Mouse (Mus musculus) megakaryocyte, adult 5-6 weeks (primary cell): ENCODE measurements around the gene Gm21900. TPM values are rescaled to one million over a fixed set of nuclear protein-coding genes. Genes with fewer than 3 reads are reported as not detected.
"Not testable (repeated sequence)": the region's sequence is repeated elsewhere in the genome, so short reads cannot be mapped to it uniquely, and the experiment has no call there.

Experiments used
- ATAC-seq: 2 replicates; pipeline ENCODE4 v1.8.0; 2016; ENCODE audit warnings: mild to moderate bottlenecking, inconsistent platforms; ENCODE audit not compliant: poor library complexity, severe bottlenecking
- total RNA-seq, 2 experiments: library from RNA; stranded (forward) in 1 of 2; stranded (reverse) in 1 of 2; fragments of 153-499, 151-499 nt in 1 of 2; fragments of 221-1000, 200-1000 nt in 1 of 2; gene quantifications; 2 replicates each; pipeline versions ENCODE4 v1.2.3 to v1.2.4; 2015 to 2017

The Gm21900 gene
- total RNA-seq (2015) = not detected in 2 replicates
- not detected in 2 replicates for total RNA-seq (2017)

GRCm38 (mm10) chrY:10616061-10616460, at the start of gene Gm21900:
Gene Gm21900 (plus strand): TSS chrY:10616361.
- ATAC-seq = not testable (repeated sequence)

- ATAC-seq = peak; percentile 18; the same call in 1 of the 2 replicates
Measured at GRCm38 (mm10) chrY:10643516-10643915, 27.4 kb downstream of the Gm21900 start.

Other genes starting within 250 kb of the Gm21900 start
- gene Gm28510, start 203.6 kb upstream of the Gm21900 start, total RNA-seq (2015) = not detected in 2 replicates
- not detected in 2 replicates for gene Gm28510, start 203.6 kb upstream of the Gm21900 start, total RNA-seq (2017)
- gene Gm20737, start 80.3 kb upstream of the Gm21900 start, total RNA-seq (2015) = not detected in 2 replicates
- gene Gm20737, start 80.3 kb upstream of the Gm21900 start, total RNA-seq (2017) = not detected in 2 replicates
- not detected in 2 replicates for gene Gm21775, start 62.9 kb upstream of the Gm21900 start, total RNA-seq (2015)
- not detected in 2 replicates for gene Gm21775, start 62.9 kb upstream of the Gm21900 start, total RNA-seq (2017)
- not detected in 2 replicates for gene Gm20777, start 136.1 kb downstream of the Gm21900 start, total RNA-seq (2015)
- gene Gm20777, start 136.1 kb downstream of the Gm21900 start, total RNA-seq (2017) = not detected in 2 replicates